Mouse (Mus musculus) small intestine, adult 2 months (tissue): ENCODE data around the gene Gpc2.

Experiments used
- CTCF ChIP-seq: fragments of 200-500 bp; IDR thresholded peaks from 2 replicates; pipeline ENCODE4 v1.5.1; 2012; ENCODE audit warnings: low read depth, mild to moderate bottlenecking, control low read depth, inconsistent platforms, low read length, moderate library complexity, mixed read lengths; ENCODE audit not compliant: insufficient replicate concordance, insufficient read length; ENCODE audit errors: extremely low read depth
- POLR2A ChIP-seq: fragments of 200-500 bp; IDR thresholded peaks from 2 replicates; pipeline ENCODE4 v1.6.1; 2012; ENCODE audit warnings: low read depth, mild to moderate bottlenecking, control low read depth, inconsistent platforms, low read length, moderate library complexity

- TF ChIP-seq POLR2A: no peak
- TF ChIP-seq CTCF: no peak
These were observed 8.1 kb upstream of the Gpc2 start for GRCm38 (mm10) chr5:138287861-138288260.
